Mouse (Mus musculus) layer of hippocampus, adult 11-12 months (tissue): Measurements from ENCODE around the gene Stoml1.
"Not testable (repeated sequence)": the region's sequence is repeated elsewhere in the genome, so short reads cannot be mapped to it uniquely, and the experiment has no call there.

Experiments
- DNase-seq: peaks from one replicate; pipeline ENCODE4 v3.0.0; 2022; ENCODE audit warnings: low spot score

Gene Stoml1

DNA sequence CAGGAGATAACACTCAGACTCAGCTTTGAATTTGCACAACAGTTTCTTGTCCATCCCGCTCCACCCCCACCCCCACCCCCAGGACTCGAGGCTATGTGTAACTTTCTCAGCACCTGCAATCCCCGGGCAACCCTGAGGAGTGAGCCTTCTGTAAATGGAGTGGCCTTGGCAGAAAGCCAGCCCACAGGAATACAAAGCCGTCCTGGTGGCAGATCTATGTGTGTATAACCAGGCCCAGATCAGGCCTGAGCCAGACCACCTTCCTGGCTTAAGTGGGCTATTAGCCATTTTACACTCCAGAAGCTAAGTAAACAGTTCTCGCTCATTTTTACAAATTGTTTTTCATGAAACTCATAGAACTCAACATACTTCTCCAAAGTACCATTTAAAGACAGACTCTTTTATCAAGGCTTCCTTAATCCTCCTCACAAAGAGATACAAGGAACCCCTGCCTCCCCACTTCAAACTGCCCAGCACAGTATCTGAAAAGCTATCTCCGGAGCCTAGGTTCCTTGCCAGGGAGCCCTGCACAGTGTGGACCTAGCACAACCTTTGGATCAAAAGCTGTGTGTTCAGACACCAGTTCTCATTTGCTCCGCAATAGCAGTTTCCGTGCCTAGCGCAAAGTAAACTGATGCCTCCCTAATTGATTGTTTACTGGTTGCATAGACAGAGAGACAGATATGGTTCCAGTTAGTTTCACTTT is 11.0 kb upstream of the Stoml1 start:
- no peak for DNase-seq

DNA sequence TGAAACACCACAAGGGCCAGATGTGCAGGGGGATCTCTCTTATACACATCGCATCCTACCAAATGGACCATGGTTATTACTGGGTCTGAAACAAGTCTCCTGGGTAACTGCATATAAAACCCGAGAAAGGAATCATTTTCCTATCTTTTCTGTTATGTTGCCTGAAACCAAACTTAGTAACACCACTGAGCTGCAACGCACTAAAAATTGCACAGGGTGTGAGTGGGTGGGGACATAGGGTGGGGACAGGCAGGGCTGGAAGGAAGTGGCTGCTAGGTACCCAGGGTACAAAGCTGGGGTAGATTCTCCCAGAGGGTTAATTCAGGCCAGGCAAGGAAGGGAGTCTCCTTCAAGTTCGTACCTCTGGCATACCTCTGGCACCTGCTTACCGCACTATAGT is 10.3 kb upstream of the Stoml1 start:
- no peak for DNase-seq

DNA sequence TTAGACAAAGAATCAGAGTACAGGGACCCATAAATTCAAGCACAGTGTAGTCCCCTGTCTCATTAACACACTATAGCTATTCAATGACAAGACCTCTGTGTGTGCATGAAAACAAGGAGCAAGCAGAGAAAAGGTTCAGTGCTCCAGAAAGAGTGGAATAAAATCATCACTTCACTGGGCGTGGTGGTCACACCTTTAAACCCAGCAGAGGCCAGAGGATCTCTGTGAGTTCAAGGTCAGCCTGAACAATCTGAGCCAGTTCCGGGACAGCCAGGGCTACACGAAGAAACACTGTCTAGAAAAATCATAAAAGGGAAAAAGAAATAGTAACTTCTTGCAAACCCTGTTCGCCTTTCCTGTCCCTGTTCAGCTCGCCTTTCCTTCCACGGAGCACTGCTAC is 9.3 kb upstream of the Stoml1 start:
- no peak for DNase-seq

DNA sequence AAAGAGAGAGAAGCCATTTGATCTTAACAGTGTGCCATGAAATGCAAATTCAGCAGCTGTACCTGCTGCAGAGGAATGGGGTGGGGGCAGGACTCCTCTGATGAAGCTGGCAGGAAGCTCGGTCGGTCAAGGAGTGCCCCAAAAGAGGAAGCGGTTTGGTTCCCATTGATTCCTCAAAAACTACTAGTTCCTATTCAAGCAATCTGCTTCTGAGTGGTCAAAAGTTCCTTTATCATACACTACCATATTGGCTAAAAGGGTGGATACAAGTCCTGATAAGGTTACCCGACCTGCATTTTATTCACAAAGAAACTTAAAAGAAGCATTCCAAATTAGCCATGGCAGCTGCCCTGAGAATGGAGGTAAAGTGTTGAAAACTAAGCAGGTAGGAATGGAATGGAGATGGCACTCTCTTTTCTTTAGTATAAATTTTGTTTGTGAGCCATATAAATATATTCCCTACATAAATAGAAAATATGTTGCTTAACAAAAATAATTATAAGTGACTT is 6.8 kb upstream of the Stoml1 start:
- no peak for DNase-seq

DNA sequence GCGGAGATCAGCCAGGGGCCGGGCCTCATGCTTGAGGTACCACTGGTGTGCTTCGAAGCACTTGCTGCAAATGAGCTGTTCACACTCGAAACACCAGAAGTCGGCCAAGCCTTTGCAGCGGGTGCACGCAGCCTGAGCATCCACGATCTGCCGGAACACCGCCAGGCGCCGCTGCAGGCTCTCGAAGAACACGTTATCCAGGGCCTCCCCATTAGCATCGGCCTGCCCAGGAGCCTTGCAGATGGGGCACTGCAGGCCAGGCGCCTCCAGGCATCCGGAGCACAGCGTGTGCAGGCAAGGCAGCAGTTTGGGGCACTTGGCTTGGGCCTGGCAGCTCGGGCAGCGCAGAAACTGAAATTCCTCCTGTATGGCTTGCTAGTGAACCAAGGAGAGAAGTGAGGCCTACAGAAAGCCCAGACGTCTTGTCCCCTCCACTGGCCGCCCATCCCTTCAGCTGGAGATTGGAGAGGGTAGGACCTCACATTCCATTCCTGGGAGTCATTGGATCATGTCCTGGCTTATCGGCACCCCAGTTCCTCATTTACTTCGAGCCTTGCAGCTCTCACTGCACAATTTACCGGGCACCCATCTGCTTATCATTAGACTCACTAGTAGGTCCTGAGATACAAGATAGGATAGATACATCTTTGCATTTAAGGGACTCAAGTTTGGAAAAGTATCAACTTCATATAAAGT is 5.8 kb upstream of the Stoml1 start:
- DNase-seq = peak; percentile 79

DNA sequence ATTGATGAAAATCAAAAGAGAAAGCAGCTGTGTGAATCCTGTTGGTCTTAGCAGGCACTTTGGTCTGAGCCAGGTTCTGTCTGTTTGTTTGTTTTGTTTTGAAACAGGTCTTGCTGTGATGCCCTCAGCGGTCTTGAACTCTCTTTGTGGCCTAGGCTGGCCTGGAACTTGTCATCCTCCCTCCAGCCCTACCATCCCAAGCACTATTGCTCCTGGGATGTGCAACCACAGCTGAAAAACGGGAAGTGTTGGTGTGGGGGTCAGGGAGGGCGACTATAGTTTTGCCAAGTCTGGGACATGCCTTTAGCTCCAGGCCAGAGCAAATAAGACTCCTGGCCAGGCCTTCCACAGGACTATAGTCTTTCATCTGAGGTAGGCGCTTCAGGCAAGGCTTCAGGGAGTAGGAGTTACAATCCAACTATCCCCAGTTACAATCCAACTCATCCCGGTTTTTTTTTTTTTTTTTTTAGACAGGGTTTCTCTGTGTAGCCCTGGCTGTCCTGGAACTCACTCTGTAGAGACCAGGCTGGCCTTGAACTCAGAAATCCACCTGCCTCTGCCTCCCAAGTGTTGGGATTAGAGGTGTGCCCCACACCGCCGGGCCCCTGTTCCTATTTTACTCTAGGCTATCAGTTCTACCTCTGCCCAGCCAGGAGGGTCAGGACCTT is 4.1 kb upstream of the Stoml1 start:
- DNase-seq = no peak

DNA sequence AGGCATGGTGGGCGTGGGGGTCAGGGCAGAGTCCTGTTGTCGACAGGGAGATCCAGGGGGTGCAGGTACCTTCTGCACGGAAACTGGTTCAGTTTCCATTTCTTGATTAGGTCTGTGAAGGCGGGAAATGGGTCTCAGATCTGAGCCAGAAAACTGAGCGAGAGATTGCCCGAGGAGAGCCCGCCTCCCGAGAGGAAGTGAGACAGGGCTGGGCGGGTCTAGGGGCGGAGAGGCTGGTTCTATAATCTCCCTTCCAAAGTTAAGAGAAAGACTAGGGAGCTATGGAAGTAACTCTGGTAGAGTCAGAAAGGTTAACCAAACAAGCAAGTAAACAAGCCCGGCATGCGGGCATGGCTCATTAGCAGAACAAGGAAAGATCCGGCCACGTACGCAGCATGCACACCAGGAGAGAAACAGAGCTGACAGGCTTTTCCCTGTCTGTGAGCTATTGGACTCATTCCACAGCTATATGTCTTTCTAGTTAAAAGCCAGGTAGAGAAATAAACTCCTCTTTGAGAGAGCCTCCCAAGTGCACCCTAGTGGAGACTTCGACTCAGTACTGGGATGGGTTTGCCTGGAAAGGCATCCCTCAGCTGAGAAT is 3.3 kb upstream of the Stoml1 start, which contains the start of gene Pml:
Pml (minus strand) TSS at position 195 of the 601 bp plus-strand sequence.
- peak; percentile 63 for DNase-seq

DNA sequence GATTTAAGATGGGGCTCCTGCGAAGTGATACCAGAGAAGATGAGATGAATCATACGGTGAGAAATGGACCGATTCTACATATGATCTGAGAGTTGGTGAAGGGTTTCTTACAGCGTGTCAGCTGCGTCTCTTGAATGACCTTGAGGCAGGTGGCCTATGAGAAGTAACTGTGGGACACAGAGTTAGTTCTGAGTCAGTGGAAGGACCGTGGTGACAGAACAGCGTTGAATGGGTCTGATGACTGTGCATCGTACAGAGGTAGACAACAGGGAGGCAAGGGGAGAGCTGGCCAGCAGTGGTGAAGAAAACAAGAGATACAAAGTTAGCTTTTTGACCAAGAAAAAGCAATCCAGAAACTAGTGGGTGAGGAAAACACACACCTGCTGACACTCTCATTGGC is 2.6 kb upstream of the Stoml1 start:
- DNase-seq = no peak

DNA sequence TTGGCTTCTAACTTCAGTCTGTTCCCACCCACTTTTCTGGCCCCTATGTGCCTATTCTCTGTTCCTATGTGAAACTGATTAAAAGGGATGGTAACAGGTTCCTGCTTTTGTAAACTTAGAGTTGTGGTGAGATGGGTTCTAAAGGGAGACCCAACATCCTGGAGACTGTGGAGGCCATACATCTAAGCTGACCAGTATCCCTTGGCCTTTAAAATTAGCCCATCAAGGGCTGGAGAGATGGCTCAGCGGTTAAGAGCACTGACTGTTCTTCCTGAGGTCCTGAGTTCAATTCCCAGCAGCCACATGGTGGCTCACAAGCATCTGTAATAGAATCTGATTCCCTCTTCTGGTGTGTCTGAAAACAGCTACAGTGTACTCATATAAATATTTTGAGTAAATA is 2.2 kb upstream of the Stoml1 start:
- DNase-seq = not testable (repeated sequence)

DNA sequence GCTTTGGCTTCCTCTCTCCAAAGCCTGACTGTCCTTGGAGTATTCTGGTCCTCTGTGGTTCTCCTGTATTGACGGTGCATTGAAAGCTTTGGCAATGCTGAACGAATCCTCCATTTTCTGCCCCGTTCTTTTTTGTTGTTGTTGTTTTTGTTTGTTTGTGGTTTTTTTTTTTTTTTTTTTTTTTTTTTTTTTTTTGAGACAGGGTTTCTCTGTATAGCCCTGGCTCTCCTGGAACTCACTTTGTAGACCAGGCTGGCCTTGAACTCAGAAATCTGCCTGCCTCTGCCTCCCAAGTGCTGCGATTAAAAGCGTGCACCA is 800 bp downstream of the Stoml1 start:
- not testable (repeated sequence) for DNase-seq

DNA sequence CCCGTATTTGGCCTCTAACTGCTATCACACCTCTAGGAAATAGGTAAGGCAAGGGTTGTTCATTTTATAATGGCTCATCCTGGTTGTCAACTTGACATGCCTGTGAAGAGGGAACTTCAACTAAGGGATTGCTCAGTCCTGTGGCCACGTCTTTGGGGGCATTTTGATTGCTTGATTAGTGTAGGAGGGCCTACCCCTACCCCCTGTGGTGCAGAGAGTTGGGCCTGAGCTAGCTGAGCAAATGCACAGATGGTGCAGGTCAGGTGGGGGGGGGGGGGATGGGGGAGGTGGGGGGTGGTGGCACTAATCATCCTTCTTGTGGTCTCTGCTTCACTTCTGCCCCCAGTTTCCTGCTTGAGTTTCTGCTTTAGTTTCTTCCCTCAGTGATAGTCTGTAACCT is 2.1 kb downstream of the Stoml1 start:
- DNase-seq = no peak

DNA sequence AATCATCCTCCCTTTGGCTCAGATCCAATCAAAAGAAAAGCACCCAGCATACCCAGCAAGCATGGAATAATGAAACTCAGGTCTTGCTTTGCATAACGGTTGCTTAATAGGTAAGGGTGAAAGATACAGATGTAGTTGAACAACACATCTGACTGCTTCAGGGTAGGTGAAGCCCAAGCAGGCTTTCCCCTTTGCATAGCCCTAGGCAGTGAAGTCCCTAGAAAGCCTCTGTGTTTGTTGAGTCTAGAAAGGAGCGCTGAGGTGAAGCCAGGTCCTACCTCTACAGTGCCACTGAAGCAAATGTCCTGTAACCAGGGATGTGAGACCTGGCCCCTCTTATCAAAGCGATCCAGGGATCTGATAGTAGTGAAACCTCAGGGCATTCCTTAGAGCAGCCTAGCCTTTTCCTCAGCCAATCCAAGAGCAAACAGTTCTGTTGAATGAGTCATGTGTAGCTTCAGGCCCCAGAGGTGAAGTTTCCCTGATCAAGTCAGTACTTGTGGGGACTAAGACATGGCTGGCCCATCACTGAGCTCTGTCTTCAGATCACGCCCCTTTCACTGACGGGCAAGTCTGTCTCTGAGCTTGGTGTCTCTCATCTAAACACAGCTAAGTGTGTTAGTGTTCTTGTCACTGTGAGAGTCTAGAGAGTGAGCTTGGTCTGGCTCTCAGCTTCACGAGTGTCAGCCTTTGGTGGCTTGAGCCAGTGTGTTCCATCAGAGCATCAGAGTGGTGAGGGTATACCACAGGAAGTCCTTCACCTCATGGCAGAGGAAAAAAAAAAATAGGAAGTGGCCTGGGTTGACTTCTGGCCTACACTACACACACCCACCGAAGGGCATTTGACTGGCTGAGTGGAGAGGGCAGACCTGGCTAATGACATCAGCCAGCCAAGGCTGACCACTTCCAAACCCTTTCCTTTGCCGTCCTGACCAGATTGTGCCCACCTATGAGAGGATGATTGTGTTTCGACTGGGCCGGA is 3.0 kb downstream of the Stoml1 start:
- DNase-seq = no peak

DNA sequence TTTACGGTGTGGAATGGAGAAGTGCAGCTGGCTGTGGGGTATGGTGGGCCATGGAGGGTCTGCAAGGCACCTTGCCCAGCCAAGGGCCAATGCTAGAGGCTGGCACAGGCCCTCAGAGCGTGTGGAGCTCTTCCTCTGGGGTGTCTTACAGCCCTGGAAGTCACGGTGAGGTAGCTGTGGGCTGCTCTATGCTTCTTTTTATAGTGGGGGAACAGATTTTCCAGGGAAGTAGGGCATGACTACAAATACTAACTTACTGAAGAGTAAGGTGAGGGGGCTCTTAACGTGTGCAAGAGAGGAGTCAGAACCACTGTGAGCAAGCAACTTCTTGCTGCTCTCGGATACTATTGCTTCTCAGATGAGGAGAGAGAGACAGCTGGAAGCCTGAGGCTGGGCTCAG is 9.5 kb downstream of the Stoml1 start:
- no peak for DNase-seq

DNA sequence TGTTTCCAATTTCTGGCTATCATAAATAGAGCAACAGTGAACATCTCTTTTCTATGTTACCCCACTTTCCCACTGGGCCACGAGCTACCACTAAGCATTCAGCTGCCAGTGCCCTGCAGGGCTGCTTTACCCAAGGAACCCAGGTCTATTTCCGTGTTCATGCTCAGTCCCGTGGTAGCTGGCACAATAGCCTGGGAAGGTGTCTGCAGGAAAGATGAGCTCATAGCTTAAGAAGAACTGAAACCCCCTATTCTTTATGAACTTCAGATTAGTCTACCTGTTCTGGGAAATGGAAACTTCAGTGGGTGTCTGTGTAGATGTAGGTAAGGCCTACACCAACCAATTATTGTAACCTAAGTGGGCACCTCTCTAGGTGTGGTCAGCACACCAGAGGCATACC is 12.4 kb downstream of the Stoml1 start:
- no peak for DNase-seq

DNA sequence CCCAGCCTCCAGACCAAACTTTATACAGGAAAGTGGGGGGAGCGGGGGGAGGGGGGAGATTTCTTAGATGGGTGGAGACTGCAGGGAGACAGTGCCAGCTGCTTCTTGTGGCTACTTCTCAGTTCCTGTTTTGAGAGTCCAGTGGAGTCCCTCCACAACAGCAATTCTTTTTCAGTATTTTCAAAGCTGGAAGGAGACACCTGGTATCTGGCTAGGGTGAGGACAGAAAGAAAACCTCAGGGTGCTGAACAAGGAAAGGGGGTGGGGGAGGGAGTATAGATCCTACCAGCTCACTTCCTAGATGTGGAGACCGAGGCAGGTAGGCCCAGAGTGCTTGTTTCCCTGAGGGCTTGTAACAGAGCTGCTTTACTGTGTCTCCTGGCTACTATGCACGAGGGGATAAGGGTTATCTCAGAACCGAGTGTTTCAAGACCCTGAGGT is 13.6 kb downstream of the Stoml1 start:
- DNase-seq = no peak

DNA sequence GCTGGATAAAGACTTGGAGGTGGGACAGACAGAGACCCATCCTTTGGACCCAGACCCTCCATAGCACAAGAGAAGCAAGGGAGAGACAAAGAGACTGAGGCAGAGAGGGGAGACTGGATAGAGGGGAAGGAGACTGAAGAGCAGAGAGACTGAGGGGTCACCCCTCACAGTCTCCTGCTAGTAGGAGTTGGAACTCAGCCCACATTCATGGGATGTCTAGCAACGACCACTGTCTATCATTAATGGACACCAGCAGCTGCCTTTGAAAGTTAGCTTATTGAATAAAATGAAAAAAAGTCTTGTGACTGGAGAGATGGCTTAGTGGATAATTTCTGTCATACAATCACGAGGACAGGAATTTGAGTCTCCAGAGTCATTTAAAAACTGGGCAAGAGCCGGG is 14.1 kb downstream of the Stoml1 start:
- no peak for DNase-seq

DNA sequence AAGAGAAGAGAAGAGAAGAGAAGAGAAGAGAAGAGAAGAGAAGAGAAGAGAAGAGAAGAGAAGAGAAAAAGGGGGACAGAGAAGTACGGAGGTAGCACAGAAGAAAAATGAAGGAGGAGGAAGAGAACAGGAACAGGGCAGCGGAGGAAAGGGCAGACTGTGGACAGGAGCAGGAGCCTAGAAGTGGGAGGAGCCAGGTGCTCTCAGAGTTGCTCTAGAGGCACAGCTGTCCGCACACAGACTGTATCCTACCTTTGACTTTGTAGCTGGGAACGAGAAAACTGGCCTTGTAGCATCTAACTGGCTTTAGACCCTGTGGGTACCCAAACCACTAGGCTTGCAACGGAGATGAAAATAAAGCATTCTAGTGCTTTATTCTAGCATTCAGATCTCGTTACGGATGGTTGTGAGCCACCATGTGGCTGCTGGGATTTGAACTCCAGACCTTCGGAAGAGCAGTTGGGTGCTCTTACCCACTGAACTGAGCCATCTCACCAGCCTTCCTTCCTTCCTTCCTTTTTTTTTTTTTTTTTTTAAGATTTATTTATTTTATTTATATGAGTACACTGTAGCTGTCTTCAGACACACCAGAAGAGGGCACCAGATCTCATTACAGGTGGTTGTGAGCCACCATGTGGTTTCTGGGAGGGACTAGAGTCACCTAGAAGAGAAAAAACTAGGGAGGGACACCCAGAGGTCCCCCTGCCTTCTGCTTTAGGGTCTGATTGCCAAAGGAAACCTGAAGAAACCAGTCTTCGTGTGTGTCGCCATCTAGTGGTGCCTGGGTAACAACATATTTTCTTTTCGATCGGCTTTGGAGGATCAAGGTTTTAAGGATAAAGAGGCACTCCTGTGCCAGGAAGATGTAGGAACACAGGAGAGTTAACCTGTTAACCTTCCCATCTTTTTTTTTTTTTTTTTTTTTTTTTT is 15.7 kb downstream of the Stoml1 start:
- DNase-seq = peak; percentile 47

DNA sequence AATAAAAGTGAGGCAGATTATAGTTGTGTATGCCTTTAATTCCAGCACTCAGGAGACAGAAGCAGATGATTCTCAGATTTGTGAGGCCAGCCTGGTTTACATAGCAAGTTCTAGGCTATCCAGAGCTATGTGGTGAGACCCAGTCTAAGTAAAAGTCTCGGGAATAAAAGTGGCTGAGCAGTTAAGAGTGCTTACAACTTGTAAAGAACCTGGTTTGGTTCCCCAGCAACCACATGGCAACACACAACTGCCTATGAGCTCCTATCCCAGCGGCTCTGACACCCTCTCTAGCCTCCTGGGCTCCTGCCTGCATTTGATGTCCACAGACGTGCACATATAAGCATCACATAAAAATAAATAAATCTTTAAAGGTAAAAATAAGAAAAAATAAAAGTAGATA is 17.1 kb downstream of the Stoml1 start:
- no peak for DNase-seq

DNA sequence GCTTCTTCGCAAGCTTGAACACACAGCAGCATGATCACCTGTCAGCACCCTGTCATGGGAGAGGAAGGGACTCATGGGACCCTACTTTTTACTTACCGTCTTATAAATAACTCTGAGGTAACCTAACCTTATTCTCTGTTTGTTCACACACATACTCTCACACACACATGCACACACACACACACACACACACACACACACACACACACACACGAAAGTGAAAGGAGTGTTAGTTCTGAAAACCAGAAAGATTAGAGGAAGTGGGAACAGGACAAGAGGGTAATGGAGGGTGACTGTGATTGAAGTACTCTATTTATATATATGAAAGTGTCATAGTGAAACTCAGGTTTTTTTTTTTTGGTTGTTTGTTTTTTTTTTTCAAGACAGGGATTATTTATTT is 18.1 kb downstream of the Stoml1 start:
- no peak for DNase-seq

DNA sequence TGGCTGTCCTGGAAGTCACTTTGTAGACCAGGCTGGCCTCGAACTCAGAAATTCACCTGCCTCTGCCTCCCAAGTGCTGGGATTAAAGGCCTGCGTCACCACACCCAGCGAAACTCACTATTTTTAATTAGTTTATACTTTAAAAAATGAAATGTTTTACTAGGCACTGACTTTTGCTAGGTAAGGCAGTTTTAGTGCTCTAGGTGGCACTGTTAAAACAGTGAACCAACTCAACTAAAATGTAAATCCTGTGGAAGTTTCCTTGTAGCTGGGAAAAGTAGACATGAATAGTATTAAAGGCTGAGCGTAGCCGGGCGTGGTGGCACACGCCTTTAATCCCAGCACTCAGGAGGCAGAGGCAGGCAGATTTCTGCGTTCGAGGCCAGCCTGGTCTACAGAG is 18.6 kb downstream of the Stoml1 start:
- not testable (repeated sequence) for DNase-seq
